Mouse (Mus musculus): ENCODE measurements around the gene Tmem101. TPM values are rescaled to one million over a fixed set of nuclear protein-coding genes. Genes with fewer than 3 reads are reported as not detected.

The Tmem101 gene
- polyA plus RNA-seq, 1 experiment from 2014 or later: 11.4 TPM

DNA sequence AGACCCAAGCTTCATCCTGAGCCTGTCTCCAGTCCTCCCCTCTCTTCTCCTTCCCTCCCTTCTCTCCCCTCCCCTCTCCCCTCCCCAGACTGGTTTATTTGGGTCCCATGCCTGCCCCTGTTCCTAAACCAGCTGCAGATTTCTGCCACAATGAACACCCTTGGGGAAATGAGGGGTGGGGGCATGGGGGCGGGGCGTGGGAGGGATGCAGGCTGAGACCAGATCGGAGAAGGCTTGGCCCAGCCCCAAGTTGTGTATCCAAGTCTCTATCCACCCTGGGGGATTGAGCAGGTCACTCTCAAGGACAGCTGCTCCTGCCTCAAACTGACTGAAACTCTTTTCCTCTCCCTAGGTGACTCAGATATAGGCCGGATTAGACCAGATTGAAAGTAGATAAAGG is 21.7 kb downstream of the Tmem101 start:
- no peak for ATAC-seq
- no peak overlapping the region for H3K4me2 ChIP-seq (replicated peaks; ENCODE audit: low read depth)
- no peak for TF ChIP-seq CTCF (IDR thresholded peaks at IDR 0.05; ENCODE audit: low read depth)

DNA sequence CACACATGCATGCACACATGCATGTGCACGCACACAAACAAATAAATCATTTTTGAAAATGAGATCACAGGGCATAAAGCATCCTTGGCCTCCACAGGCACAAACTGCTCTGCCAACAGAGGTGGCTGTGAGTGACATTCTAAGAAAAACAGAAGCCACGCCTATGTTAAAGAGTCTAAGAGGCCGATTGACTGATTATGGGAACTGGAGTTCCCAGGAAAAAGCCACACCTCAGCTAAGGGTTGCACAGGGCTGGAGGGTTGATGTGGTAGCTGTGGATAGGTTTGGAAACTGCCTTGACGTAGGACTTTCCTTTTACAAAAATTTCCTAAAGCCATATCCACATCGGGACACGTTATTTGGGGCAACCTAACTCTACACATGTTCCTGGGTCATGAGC is 38.8 kb downstream of the Tmem101 start:
- no peaks in the 10 kb centered on the region for H3K4me1 ChIP-seq (replicated peaks; ENCODE audit: control insufficient read depth, insufficient read depth, low read length)
- peaks cover 4% of the 10 kb centered on the region; the same call in 1 of the 2 replicates for H3K27me3 ChIP-seq (replicated peaks; ENCODE audit: control insufficient read depth, insufficient read depth, low read length)
- H3K4me2 ChIP-seq (replicated peaks; ENCODE audit: low read depth): no peak overlapping the region
- 57% methylated on average over 6 of the region's 6 CpGs for WGBS
- H3K9me3 ChIP-seq (ENCODE audit: control insufficient read depth): no peaks in the 10 kb centered on the region
- no peak overlapping the region for H3K4me3 ChIP-seq (ENCODE audit: low read depth, low read length)
- ATAC-seq: peak; percentile 31; the same call in 1 of the 2 replicates
- H3K27ac ChIP-seq (ENCODE audit: low read depth, low read length): no peak overlapping the region
- TF ChIP-seq CTCF (IDR thresholded peaks at IDR 0.05; ENCODE audit: low read depth): no peak
- no peaks in the 10 kb centered on the region for H3K36me3 ChIP-seq (ENCODE audit: control insufficient read depth, insufficient read depth)
- H3K9ac ChIP-seq (ENCODE audit: low read depth, low read length): no peak overlapping the region

More for the DNA sequence above, 21.7 kb downstream of the Tmem101 start:
- 18% methylated on average over 4 of the region's 4 CpGs for WGBS
- Histone ChIP-seq H3K4me3 (ENCODE audit: low read depth, low read length) (no peak overlapping the region), H3K27ac (ENCODE audit: low read depth, low read length) (no peak overlapping the region), H3K4me1 (replicated peaks; ENCODE audit: control insufficient read depth, insufficient read depth, low read length) (peaks cover 3% of the 10 kb centered on the region; the same call in 1 of the 2 replicates), H3K36me3 (ENCODE audit: control insufficient read depth, insufficient read depth) (no peaks in the 10 kb centered on the region; the same call in 1 of the 2 replicates), H3K27me3 (replicated peaks; ENCODE audit: control insufficient read depth, insufficient read depth, low read length) (no peaks in the 10 kb centered on the region), H3K9me3 (ENCODE audit: control insufficient read depth) (no peaks in the 10 kb centered on the region), H3K9ac (ENCODE audit: low read depth, low read length) (no peak overlapping the region)

DNA sequence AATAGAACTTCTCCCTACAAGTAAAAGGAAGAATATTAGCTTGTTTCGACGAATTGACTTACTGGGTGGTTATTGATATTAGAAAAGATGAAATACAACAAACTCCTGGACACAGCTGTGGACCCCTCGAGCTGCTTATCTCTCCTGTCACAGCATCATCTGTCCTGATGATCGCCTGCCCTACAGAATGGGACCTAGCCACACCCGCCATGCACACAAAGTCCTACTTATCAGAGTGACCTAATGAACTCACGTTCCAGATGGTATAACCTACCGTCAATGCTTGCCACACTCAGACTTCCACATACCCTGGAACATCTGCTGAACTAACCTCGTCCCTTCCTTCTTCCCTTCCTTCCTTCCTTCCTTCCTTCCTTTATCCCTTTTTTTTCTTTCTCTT is 40.0 kb downstream of the Tmem101 start:
- H3K27ac ChIP-seq (ENCODE audit: low read depth, low read length): no peak overlapping the region
- H3K4me3 ChIP-seq (ENCODE audit: low read depth, low read length): no peak overlapping the region
- H3K4me1 ChIP-seq (replicated peaks; ENCODE audit: control insufficient read depth, insufficient read depth, low read length): no peaks in the 10 kb centered on the region
- no peak overlapping the region for H3K4me2 ChIP-seq (replicated peaks; ENCODE audit: low read depth)
- TF ChIP-seq CTCF (IDR thresholded peaks at IDR 0.05; ENCODE audit: low read depth): no peak
- no peak overlapping the region for H3K9ac ChIP-seq (ENCODE audit: low read depth, low read length)
- ATAC-seq: no peak
- peaks cover 4% of the 10 kb centered on the region; the same call in 1 of the 2 replicates for H3K27me3 ChIP-seq (replicated peaks; ENCODE audit: control insufficient read depth, insufficient read depth, low read length)
- no peaks in the 10 kb centered on the region for H3K9me3 ChIP-seq (ENCODE audit: control insufficient read depth)
- H3K36me3 ChIP-seq (ENCODE audit: control insufficient read depth, insufficient read depth): no peaks in the 10 kb centered on the region
- 42% methylated on average over 8 of the region's 8 CpGs for WGBS

DNA sequence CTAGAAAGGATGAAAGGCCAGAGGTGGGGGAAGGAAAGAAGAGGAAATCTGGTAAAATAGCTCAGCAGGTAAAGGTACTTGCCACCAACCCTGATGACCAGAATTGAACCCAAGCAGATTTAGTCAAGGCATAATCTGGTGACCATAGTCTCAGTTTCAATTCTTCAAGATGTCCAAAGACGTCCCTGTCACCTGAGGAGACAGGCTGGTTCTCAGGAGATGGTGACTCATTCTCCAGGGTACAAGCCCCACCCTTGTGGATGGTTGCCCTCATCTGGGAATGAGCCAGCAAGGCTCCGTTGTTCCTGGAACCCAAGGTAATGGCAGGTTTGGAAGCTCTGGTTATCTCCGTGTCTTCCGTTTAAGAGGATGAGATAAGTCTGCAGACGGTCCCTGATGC is 44.6 kb downstream of the Tmem101 start:
- H3K9ac ChIP-seq (ENCODE audit: low read depth, low read length): no peak overlapping the region
- TF ChIP-seq CTCF (IDR thresholded peaks at IDR 0.05; ENCODE audit: low read depth): no peak
- WGBS: 56% methylated on average over 5 of the region's 5 CpGs
- peaks cover 30% of the 10 kb centered on the region for H3K27me3 ChIP-seq (replicated peaks; ENCODE audit: control insufficient read depth, insufficient read depth, low read length)
- H3K4me2 ChIP-seq (replicated peaks; ENCODE audit: low read depth): no peak overlapping the region
- ATAC-seq: no peak
- H3K4me3 ChIP-seq (ENCODE audit: low read depth, low read length): no peak overlapping the region
- no peaks in the 10 kb centered on the region for H3K36me3 ChIP-seq (ENCODE audit: control insufficient read depth, insufficient read depth)
- no peaks in the 10 kb centered on the region for H3K9me3 ChIP-seq (ENCODE audit: control insufficient read depth)
- no peaks in the 10 kb centered on the region for H3K4me1 ChIP-seq (replicated peaks; ENCODE audit: control insufficient read depth, insufficient read depth, low read length)
- H3K27ac ChIP-seq (ENCODE audit: low read depth, low read length): no peak overlapping the region

DNA sequence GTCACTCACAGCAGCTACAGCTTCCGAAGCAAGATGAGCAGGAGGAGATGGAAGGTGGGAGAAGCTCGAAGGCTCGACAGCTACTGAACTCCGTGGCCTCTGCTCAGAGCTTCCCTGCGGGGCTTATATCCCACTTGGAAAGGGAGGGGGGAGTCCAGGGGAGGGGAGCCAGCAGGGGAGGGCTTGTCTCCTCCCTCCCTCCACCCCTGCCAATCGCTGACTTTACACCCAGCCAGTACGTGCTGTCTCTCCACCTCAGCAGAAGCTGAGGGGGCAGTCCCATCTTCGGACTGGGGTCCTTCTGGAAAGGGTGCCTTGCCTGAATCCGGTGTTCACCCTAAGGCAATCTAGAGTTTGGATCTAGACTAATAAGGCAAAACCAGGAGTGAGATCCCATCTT is 48.5 kb downstream of the Tmem101 start, which contains the start of gene Pyy:
Gene Pyy, minus strand, starts transcription at position 101 of the 400 bp plus-strand sequence.
- Histone ChIP-seq H3K9me3 (ENCODE audit: control insufficient read depth) (no peaks in the 10 kb centered on the region), H3K4me3 (ENCODE audit: low read depth, low read length) (0 out of 2 replicates have a peak within 1 kb of the TSS, but pooled peaks have one; percentile 7), H3K9ac (ENCODE audit: low read depth, low read length) (no peak within 1 kb of the TSS), H3K27me3 (replicated peaks; ENCODE audit: control insufficient read depth, insufficient read depth, low read length) (peaks cover 56% of the 10 kb centered on the region), H3K36me3 (ENCODE audit: control insufficient read depth, insufficient read depth) (no peaks in the 10 kb centered on the region), H3K27ac (ENCODE audit: low read depth, low read length) (no peak within 1 kb of the TSS), H3K4me1 (replicated peaks; ENCODE audit: control insufficient read depth, insufficient read depth, low read length) (no peaks in the 10 kb centered on the region), H3K4me2 (replicated peaks; ENCODE audit: low read depth) (0 out of 2 replicates have a peak within 1 kb of the TSS, but pooled peaks have one; percentile 24)
- WGBS: 14% methylated on average over 9 of the region's 9 CpGs
- ATAC-seq: no peak
- no peak for TF ChIP-seq CTCF (IDR thresholded peaks at IDR 0.05; ENCODE audit: low read depth)

DNA sequence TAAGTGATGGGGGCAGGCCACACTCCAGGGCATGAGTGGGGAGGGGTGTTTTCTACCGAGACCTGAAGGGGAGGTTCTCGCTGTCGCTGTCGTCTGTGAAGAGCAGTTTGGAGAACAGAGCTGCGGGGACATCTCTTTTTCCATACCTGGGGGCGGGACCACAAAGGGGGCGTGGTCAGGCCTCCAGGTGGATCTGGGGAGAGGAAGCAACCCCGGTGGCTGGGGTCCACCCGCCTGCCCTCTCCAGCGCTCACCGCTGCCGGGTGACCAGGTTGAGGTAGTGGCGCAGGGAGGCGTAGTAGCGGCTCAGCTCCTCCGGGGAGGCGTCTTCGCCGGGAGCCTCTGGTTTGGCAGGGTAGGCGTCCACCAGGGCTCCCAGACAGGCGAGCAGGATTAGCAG is 49.3 kb downstream of the Tmem101 start:
- H3K27me3 ChIP-seq (replicated peaks; ENCODE audit: control insufficient read depth, insufficient read depth, low read length): peaks cover 63% of the 10 kb centered on the region
- 0 out of 2 replicates have a peak overlapping the region, but pooled peaks have one; percentile 24 for H3K4me2 ChIP-seq (replicated peaks; ENCODE audit: low read depth)
- WGBS: 2% methylated on average over 20 of the region's 21 CpGs
- no peaks in the 10 kb centered on the region for H3K9me3 ChIP-seq (ENCODE audit: control insufficient read depth)
- H3K36me3 ChIP-seq (ENCODE audit: control insufficient read depth, insufficient read depth): no peaks in the 10 kb centered on the region
- no peak overlapping the region for H3K27ac ChIP-seq (ENCODE audit: low read depth, low read length)
- ATAC-seq: no peak
- no peak overlapping the region for H3K9ac ChIP-seq (ENCODE audit: low read depth, low read length)
- H3K4me1 ChIP-seq (replicated peaks; ENCODE audit: control insufficient read depth, insufficient read depth, low read length): no peaks in the 10 kb centered on the region
- no peak for TF ChIP-seq CTCF (IDR thresholded peaks at IDR 0.05; ENCODE audit: low read depth)
- 0 out of 2 replicates have a peak overlapping the region, but pooled peaks have one; percentile 7 for H3K4me3 ChIP-seq (ENCODE audit: low read depth, low read length)

Other genes with a start within 250 kb of the Tmem101 start
- not detected in 2 replicates for gene Sost, start 189.4 kb downstream of the Tmem101 start, polyA plus RNA-seq (2015; fragmentation: Nextera tagmentation; extraction: Ambion mirVana)
- not detected in 2 replicates for gene Cfap97d1, start 172.1 kb downstream of the Tmem101 start, polyA plus RNA-seq (2015; fragmentation: Nextera tagmentation; extraction: Ambion mirVana)
- gene Dusp3, start 169.4 kb downstream of the Tmem101 start, polyA plus RNA-seq (2015; fragmentation: Nextera tagmentation; extraction: Ambion mirVana): 49.9 and 53.5 TPM in 2 replicates
- gene Mpp3, start 127.9 kb downstream of the Tmem101 start, polyA plus RNA-seq (2015; fragmentation: Nextera tagmentation; extraction: Ambion mirVana): 8.1 and 8.6 TPM in 2 replicates
- gene Cd300lg, start 114.9 kb downstream of the Tmem101 start, polyA plus RNA-seq (2015; fragmentation: Nextera tagmentation; extraction: Ambion mirVana): 5.4 and 5.6 TPM in 2 replicates
- gene Mpp2, start 67.9 kb downstream of the Tmem101 start, polyA plus RNA-seq (2015; fragmentation: Nextera tagmentation; extraction: Ambion mirVana): 1.7 and 2.2 TPM in 2 replicates
- gene Ppy, start 55.1 kb downstream of the Tmem101 start, polyA plus RNA-seq (2015; fragmentation: Nextera tagmentation; extraction: Ambion mirVana): 1.2 and 3.4 TPM in 2 replicates
- gene Pyy, start 48.6 kb downstream of the Tmem101 start, polyA plus RNA-seq (2015; fragmentation: Nextera tagmentation; extraction: Ambion mirVana): 181 and 192 TPM in 2 replicates
- 37.9 and 40.4 TPM in 2 replicates for gene Nags, start 10.9 kb downstream of the Tmem101 start, polyA plus RNA-seq (2015; fragmentation: Nextera tagmentation; extraction: Ambion mirVana)
- 103 and 107 TPM in 2 replicates for gene Lsm12, start 28.9 kb upstream of the Tmem101 start, polyA plus RNA-seq (2015; fragmentation: Nextera tagmentation; extraction: Ambion mirVana)
- 20.4 and 21.1 TPM in 2 replicates for gene G6pc3, start 33.2 kb upstream of the Tmem101 start, polyA plus RNA-seq (2015; fragmentation: Nextera tagmentation; extraction: Ambion mirVana)
- 30.1 and 30.4 TPM in 2 replicates for gene Hdac5, start 73.8 kb upstream of the Tmem101 start, polyA plus RNA-seq (2015; fragmentation: Nextera tagmentation; extraction: Ambion mirVana)
- gene BC030867, start 92.5 kb upstream of the Tmem101 start, polyA plus RNA-seq (2015; fragmentation: Nextera tagmentation; extraction: Ambion mirVana): 2.7 and 3.4 TPM in 2 replicates
- 0.05 and 0.09 TPM in 2 replicates for gene Asb16, start 112.3 kb upstream of the Tmem101 start, polyA plus RNA-seq (2015; fragmentation: Nextera tagmentation; extraction: Ambion mirVana)
- 43.3 and 44.2 TPM in 2 replicates for gene Tmub2, start 128.5 kb upstream of the Tmem101 start, polyA plus RNA-seq (2015; fragmentation: Nextera tagmentation; extraction: Ambion mirVana)
- gene Atxn7l3, start 140.2 kb upstream of the Tmem101 start, polyA plus RNA-seq (2015; fragmentation: Nextera tagmentation; extraction: Ambion mirVana): 8.6 and 10.5 TPM in 2 replicates
- 39.6 and 41.9 TPM in 2 replicates for gene Ubtf, start 163.3 kb upstream of the Tmem101 start, polyA plus RNA-seq (2015; fragmentation: Nextera tagmentation; extraction: Ambion mirVana)
- gene Slc4a1, start 209.8 kb upstream of the Tmem101 start, polyA plus RNA-seq (2015; fragmentation: Nextera tagmentation; extraction: Ambion mirVana): 0.29 and 0.34 TPM in 2 replicates
- 5.2 and 5.3 TPM in 2 replicates for gene Rundc3a, start 237.0 kb upstream of the Tmem101 start, polyA plus RNA-seq (2015; fragmentation: Nextera tagmentation; extraction: Ambion mirVana)